Mouse (Mus musculus): ENCODE results near the gene Zfp963.

Zfp963 gene

GRCm38 (mm10) chr8:69749544-69750454 lies at the start of gene Zfp963:
Gene Zfp963, minus strand, starts transcription at chr8:69749970.
- peak; percentile 93 for DNase-seq (ENCODE audit: low spot score)

- DNase-seq (ENCODE audit: low spot score) = no peak
These were observed 49.5 kb upstream of the Zfp963 start for GRCm38 (mm10) chr8:69799261-69799660.

- no peak for DNase-seq (ENCODE audit: low spot score)
These were observed 47.9 kb upstream of the Zfp963 start for GRCm38 (mm10) chr8:69797661-69798060.

GRCm38 (mm10) chr8:69796721-69797345 lies 47.1 kb upstream of the Zfp963 start:
- DNase-seq (ENCODE audit: low spot score) = no peak

GRCm38 (mm10) chr8:69794901-69795300 lies 45.1 kb upstream of the Zfp963 start:
- DNase-seq (ENCODE audit: low spot score) = no peak

GRCm38 (mm10) chr8:69794096-69794495 lies 44.3 kb upstream of the Zfp963 start:
- no peak for DNase-seq (ENCODE audit: low spot score)

GRCm38 (mm10) chr8:69793666-69794065 lies 43.9 kb upstream of the Zfp963 start:
- no peak for DNase-seq (ENCODE audit: low spot score)

- DNase-seq (ENCODE audit: low spot score) = peak; percentile 37
These were observed 41.8 kb upstream of the Zfp963 start for GRCm38 (mm10) chr8:69791415-69792068.

- DNase-seq (ENCODE audit: low spot score) = peak; percentile 89
These were observed 41.1 kb upstream of the Zfp963 start, which contains the start of the genes Atp13a1 and Zfp866 for GRCm38 (mm10) chr8:69790773-69791367. Gene Atp13a1, plus strand, starts transcription at chr8:69791163. Gene Zfp866, minus strand, starts transcription at chr8:69791178.

GRCm38 (mm10) chr8:69790364-69790763 lies 40.6 kb upstream of the Zfp963 start:
- DNase-seq (ENCODE audit: low spot score) = no peak

GRCm38 (mm10) chr8:69789731-69790130 lies 40.0 kb upstream of the Zfp963 start:
- DNase-seq (ENCODE audit: low spot score) = no peak

- DNase-seq (ENCODE audit: low spot score) = no peak
These were observed 39.3 kb upstream of the Zfp963 start for GRCm38 (mm10) chr8:69789105-69789504.

- DNase-seq (ENCODE audit: low spot score) = no peak
These were observed 27.3 kb upstream of the Zfp963 start for GRCm38 (mm10) chr8:69777111-69777510.

GRCm38 (mm10) chr8:69775149-69775534 lies 25.4 kb upstream of the Zfp963 start:
- DNase-seq (ENCODE audit: low spot score) = no peak

GRCm38 (mm10) chr8:69774503-69775148 lies 24.9 kb upstream of the Zfp963 start, which contains the start of gene Gm20422:
Gene Gm20422, minus strand, starts transcription at chr8:69774886.
- peak; percentile 98 for DNase-seq (ENCODE audit: low spot score)

- no peak for DNase-seq (ENCODE audit: low spot score)
These were observed 22.3 kb upstream of the Zfp963 start for GRCm38 (mm10) chr8:69772106-69772505.

- no peak for DNase-seq (ENCODE audit: low spot score)
These were observed 21.5 kb upstream of the Zfp963 start for GRCm38 (mm10) chr8:69771221-69771620.

GRCm38 (mm10) chr8:69761814-69762445 lies 12.2 kb upstream of the Zfp963 start:
- no peak for DNase-seq (ENCODE audit: low spot score)

- DNase-seq (ENCODE audit: low spot score) = no peak
These were observed 8.5 kb upstream of the Zfp963 start for GRCm38 (mm10) chr8:69758316-69758715.

GRCm38 (mm10) chr8:69752437-69752836 lies 2.7 kb upstream of the Zfp963 start:
- no peak for DNase-seq (ENCODE audit: low spot score)

GRCm38 (mm10) chr8:69741231-69741630 lies 8.5 kb downstream of the Zfp963 start:
- no peak for DNase-seq (ENCODE audit: low spot score)
